Mouse (Mus musculus) C2C12 (cell line): ENCODE measurements at regions not wholly inside any gene's neighbourhood (a gene's known extent, or its start where the extent isn't known, plus 50 kb on each side); places are given as distances from the start of the nearest gene placed in this dataset.

ENCODE experiments used
- H3K27me3 ChIP-seq: one replicate; pipeline ENCODE4 v1.6.1; 2011; ENCODE audit not compliant: control insufficient read depth, insufficient read depth, insufficient read length
- H3K36me3 ChIP-seq: one replicate; pipeline ENCODE4 v1.6.1; 2011; ENCODE audit not compliant: control insufficient read depth, insufficient read depth
- H3K4me3 ChIP-seq: one replicate; pipeline ENCODE4 v1.5.1; 2011; ENCODE audit warnings: mild to moderate bottlenecking, control low read depth; ENCODE audit not compliant: poor library complexity, insufficient read depth, severe bottlenecking
- H3K79me2 ChIP-seq: one replicate; pipeline ENCODE4 v1.6.1; 2011; ENCODE audit not compliant: control insufficient read depth, insufficient read depth
- H3K79me3 ChIP-seq: one replicate; pipeline ENCODE4 v1.6.1; 2011; ENCODE audit warnings: low read depth, control low read depth
- H3ac ChIP-seq: one replicate; pipeline ENCODE3; 2011; ENCODE audit warnings: low read depth; ENCODE audit not compliant: control insufficient read depth, insufficient read length
- CEBPB ChIP-seq: IDR thresholded peaks from one replicate; pipeline ENCODE4 v1.6.1; 2011; ENCODE audit warnings: low read depth, mild to moderate bottlenecking, control low read depth, moderate library complexity
- CTCF ChIP-seq: IDR thresholded peaks from one replicate; pipeline ENCODE4 v1.5.1; 2011; ENCODE audit not compliant: control insufficient read depth, insufficient read depth, insufficient read length
- FOSL1 ChIP-seq: IDR thresholded peaks from one replicate; pipeline ENCODE4 v1.8.0; 2011; ENCODE audit warnings: mild to moderate bottlenecking, low read length; ENCODE audit not compliant: poor library complexity, insufficient read depth, severe bottlenecking
- MAX ChIP-seq: IDR thresholded peaks from one replicate; pipeline ENCODE4 v1.6.1; 2011; ENCODE audit warnings: mild to moderate bottlenecking, control low read depth
- MYOD1 ChIP-seq: IDR thresholded peaks from one replicate; pipeline ENCODE4 v1.6.1; 2011; ENCODE audit warnings: low read depth; ENCODE audit not compliant: control insufficient read depth, insufficient read length
- MYOG ChIP-seq: IDR thresholded peaks from one replicate; pipeline ENCODE4 v1.6.1; 2011; ENCODE audit not compliant: control insufficient read depth, insufficient read length; ENCODE audit errors: extremely low read depth
- USF1 ChIP-seq: IDR thresholded peaks from one replicate; pipeline ENCODE4 v1.6.1; 2011; ENCODE audit warnings: low read depth, mild to moderate bottlenecking, control low read depth, moderate library complexity

DNA sequence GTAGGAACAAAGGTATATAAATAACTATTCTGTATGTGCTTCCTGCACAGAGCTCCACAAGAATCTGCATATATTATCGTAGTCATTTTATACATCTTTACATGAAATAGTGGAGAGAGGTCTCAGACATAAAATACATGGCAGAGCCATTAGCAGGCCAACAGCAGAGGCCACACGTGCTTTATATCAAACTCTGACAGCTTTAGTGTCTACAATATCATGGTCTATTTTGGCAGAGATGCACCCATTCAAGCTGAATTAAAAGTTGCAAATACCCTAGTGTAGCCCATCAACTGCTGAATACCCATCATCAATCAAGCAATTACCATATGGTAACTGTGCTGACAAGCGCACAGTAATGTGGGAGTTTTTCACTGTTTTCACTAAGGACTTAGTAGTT lies 659.1 kb downstream of the Flrt2 start:
- TF ChIP-seq MAX: no peak
- TF ChIP-seq USF1: no peak
- TF ChIP-seq CTCF: no peak
- H3ac ChIP-seq: no peak overlapping the region
- no peaks in the 10 kb centered on the region for H3K79me2 ChIP-seq
- H3K79me3 ChIP-seq: no peaks in the 10 kb centered on the region
- H3K4me3 ChIP-seq: no peak overlapping the region
- no peaks in the 10 kb centered on the region for H3K36me3 ChIP-seq
- no peaks in the 10 kb centered on the region for H3K27me3 ChIP-seq

DNA sequence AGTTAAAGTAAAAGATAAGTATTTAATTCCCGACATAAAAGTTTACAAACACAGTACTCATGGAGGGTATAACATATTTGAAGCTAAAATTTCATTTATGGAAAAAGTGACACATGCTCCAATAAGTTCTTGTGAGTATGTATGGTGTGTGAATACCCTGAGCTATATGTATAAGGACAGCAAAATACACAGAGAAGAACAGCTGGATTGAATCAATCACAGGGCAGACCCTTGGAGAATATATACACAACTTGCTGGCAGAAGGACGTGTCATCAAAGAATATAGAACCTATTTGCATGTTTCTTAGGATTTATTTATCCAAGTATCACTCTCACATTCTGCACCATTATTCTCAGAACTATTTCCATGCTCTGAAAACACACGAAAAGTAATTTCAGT lies 686.9 kb downstream of the Flrt2 start:
- TF ChIP-seq CTCF (no peak), MAX (no peak), FOSL1 (no peak), MYOD1 (no peak), MYOG (no peak), CEBPB (no peak), USF1 (no peak)
- H3K27me3 ChIP-seq: no peaks in the 10 kb centered on the region

DNA sequence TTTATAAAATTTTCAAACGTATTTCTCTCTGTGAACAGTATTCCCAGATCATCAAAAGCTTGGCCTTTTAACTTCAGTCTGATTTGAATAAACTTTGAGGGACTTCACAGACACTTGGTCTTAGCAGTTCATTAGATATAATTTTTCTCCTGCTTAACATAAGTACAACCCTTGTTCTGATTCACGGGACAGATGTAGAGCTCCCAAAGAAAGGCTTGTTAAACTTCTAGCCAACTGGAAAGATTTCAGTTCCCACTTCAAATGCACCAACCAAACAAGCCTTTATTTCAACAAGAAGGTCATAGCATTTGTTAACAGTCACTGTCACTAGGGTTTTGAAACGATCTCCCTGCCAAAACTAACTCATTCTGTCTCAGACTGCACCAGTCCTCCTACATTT lies 727.1 kb downstream of the Flrt2 start:
- H3K27me3 ChIP-seq: no peaks in the 10 kb centered on the region
- H3ac ChIP-seq: no peak overlapping the region
- H3K4me3 ChIP-seq: no peak overlapping the region
- TF ChIP-seq CEBPB (no peak), USF1 (no peak), MYOD1 (no peak), FOSL1 (no peak), MAX (no peak), MYOG (no peak), CTCF (no peak)
- H3K36me3 ChIP-seq: no peaks in the 10 kb centered on the region
- no peaks in the 10 kb centered on the region for H3K79me2 ChIP-seq
- no peaks in the 10 kb centered on the region for H3K79me3 ChIP-seq

More for the DNA sequence above, 686.9 kb downstream of the Flrt2 start:
- no peak overlapping the region for H3K4me3 ChIP-seq
- H3K36me3 ChIP-seq: no peaks in the 10 kb centered on the region
- no peaks in the 10 kb centered on the region for H3K79me2 ChIP-seq
- no peaks in the 10 kb centered on the region for H3K79me3 ChIP-seq
- H3ac ChIP-seq: no peak overlapping the region

DNA sequence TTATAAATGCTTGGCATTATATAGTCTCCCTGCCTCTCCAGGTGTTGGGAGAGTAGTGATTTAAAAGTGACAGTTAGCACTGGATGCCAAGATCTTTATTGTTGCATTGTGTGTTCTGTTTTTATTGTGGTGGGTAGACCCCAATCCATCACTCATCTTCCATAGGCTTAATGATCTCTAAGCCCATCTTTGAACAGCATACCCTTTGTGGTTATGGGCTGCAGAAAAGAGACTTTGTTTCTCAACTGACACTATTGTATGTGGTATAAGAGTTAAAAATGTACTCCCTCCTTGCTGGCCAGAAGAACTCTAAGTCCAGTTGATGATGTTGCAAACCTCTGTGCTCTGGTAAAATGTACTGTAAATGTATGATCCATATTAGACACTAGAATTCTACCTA lies 727.5 kb downstream of the Flrt2 start:
- Histone ChIP-seq H3K4me3 (no peak overlapping the region), H3K79me2 (no peaks in the 10 kb centered on the region), H3K27me3 (no peaks in the 10 kb centered on the region), H3ac (no peak overlapping the region), H3K36me3 (no peaks in the 10 kb centered on the region), H3K79me3 (no peaks in the 10 kb centered on the region)
- TF ChIP-seq USF1: no peak
- TF ChIP-seq MYOG: no peak
- TF ChIP-seq CTCF: no peak
- no peak for TF ChIP-seq CEBPB
- no peak for TF ChIP-seq MYOD1
- TF ChIP-seq FOSL1: no peak
- no peak for TF ChIP-seq MAX

DNA sequence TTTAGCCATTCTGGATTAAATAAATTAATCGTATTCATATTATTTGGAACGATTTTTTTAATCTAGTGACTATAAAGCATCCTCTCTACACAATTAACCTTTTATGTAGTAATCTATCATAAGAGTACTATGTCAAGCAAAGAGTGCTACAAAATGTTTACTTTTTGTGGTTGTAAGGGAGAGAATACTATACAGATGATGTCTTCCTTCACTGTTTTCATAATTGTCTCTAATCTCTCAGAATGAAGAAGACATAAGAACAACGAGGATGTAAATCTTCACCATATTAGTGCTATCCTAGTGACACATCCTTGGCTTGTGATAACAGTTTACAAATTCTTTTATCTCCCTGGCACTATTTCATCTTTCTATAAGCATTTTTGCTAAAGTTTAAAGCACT lies 735.6 kb downstream of the Flrt2 start:
- Histone ChIP-seq H3K79me2 (no peaks in the 10 kb centered on the region), H3K79me3 (no peaks in the 10 kb centered on the region), H3ac (no peak overlapping the region), H3K27me3 (no peaks in the 10 kb centered on the region), H3K36me3 (no peaks in the 10 kb centered on the region), H3K4me3 (no peak overlapping the region)
- TF ChIP-seq CTCF (no peak), MYOG (no peak), FOSL1 (no peak), MYOD1 (no peak), MAX (no peak), CEBPB (no peak), USF1 (no peak)

DNA sequence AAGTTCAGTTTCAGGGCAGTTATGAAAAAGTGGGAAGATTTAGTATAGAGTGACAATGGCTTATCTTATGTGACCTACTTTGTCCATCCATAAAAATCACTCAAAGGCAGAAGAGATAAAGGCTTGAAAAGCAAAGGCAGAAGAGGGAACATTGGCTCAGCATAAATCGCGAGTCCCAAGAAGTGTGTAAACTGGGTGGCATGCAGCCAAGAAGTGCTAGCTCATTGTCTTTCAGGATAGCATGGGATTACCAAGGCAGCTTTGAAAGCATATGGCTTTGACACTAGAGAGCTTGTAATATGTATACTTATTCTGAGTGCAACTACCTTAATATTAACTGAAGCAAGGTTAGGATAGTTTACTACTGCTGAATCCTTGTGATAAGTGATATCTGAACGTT lies 750.5 kb downstream of the Flrt2 start:
- no peak for TF ChIP-seq MAX
- no peak for TF ChIP-seq CTCF
- no peak for TF ChIP-seq USF1
- no peak for TF ChIP-seq FOSL1
- no peak for TF ChIP-seq MYOG
- no peak for TF ChIP-seq MYOD1
- no peak for TF ChIP-seq CEBPB
- H3K36me3 ChIP-seq: no peaks in the 10 kb centered on the region
- no peaks in the 10 kb centered on the region for H3K79me3 ChIP-seq
- no peaks in the 10 kb centered on the region for H3K79me2 ChIP-seq
- H3ac ChIP-seq: no peak overlapping the region
- H3K27me3 ChIP-seq: no peaks in the 10 kb centered on the region
- H3K4me3 ChIP-seq: no peak overlapping the region
